Mouse (Mus musculus) embryonic facial prominence, embryonic 13.5 days (tissue): ENCODE results near the gene Myof. TPM values are rescaled to one million over a fixed set of nuclear protein-coding genes. Genes with fewer than 3 reads are reported as not detected.

Source experiments
- ATAC-seq: fragments of 200-750 bp; cut with Nextera tagmentation; 2 replicates; pipeline ENCODE4 v1.8.0; 2017; ENCODE audit warnings: low read depth; ENCODE audit not compliant: insufficient number of reproducible peaks, insufficient read depth, low FRiP score, low TSS enrichment
- H3K27ac ChIP-seq: fragments of 300-500 bp; sonication (generic); 2 replicates; pipeline ENCODE4 v1.5.1; 2015; ENCODE audit warnings: moderate library complexity, mild to moderate bottlenecking, inconsistent platforms
- H3K27me3 ChIP-seq: fragments of 300-500 bp; sonication (generic); 2 replicates; pipeline ENCODE4 v1.6.1; 2015; ENCODE audit warnings: mild to moderate bottlenecking, inconsistent platforms
- H3K36me3 ChIP-seq: fragments of 300-500 bp; sonication (generic); 2 replicates; pipeline ENCODE4 v1.6.1; 2015; ENCODE audit warnings: mild to moderate bottlenecking, inconsistent platforms
- H3K4me1 ChIP-seq: fragments of 300-500 bp; sonication (generic); 2 replicates; pipeline ENCODE4 v1.6.1; 2015; ENCODE audit warnings: inconsistent platforms
- H3K4me2 ChIP-seq: fragments of 300-500 bp; sonication (generic); 2 replicates; pipeline ENCODE4 v1.6.1; 2015; ENCODE audit warnings: moderate library complexity, mild to moderate bottlenecking, inconsistent platforms
- H3K4me3 ChIP-seq: fragments of 300-500 bp; sonication (generic); 2 replicates; pipeline ENCODE4 v1.5.1; 2015; ENCODE audit warnings: mild to moderate bottlenecking, inconsistent platforms
- H3K9ac ChIP-seq: fragments of 300-500 bp; sonication (generic); 2 replicates; pipeline ENCODE4 v1.6.1; 2015; ENCODE audit warnings: mild to moderate bottlenecking, inconsistent platforms
- H3K9me3 ChIP-seq: fragments of 300-500 bp; sonication (generic); 2 replicates; pipeline ENCODE4 v1.6.1; 2016; ENCODE audit warnings: inconsistent platforms
- WGBS: fragments of 180-500 bp; shearing (Covaris S2); methylation state at CpG from one replicate; pipeline ENCODE4 v1.1.7; 2015; ENCODE audit warnings: mixed read lengths; 5-methylcytosine and 5-hydroxymethylcytosine counted together
- polyA plus RNA-seq: library from polyadenylated mRNA; unstranded; fragments of >200 nt; fragmentation: Nextera tagmentation; extraction: Ambion mirVana; gene quantifications from 2 replicates; pipeline ENCODE4 v1.2.1, GENCODE M21; 2015

The Myof gene
- polyA plus RNA-seq, 1 experiment from 2014 or later = 12.2 TPM

- Histone ChIP-seq H3K27ac (no peak overlapping the region), H3K4me1 (peaks cover 14% of the 10 kb centered on the region)
Observed at GRCm38 (mm10) chr19:38025254-38026041, 17.9 kb downstream of the Myof start.

GRCm38 (mm10) chr19:38023603-38024002, 19.8 kb downstream of the Myof start:
- ATAC-seq = no peak
- no peak overlapping the region for H3K4me2 ChIP-seq
- no peaks in the 10 kb centered on the region for H3K27me3 ChIP-seq
- no peak overlapping the region for H3K9ac ChIP-seq
- H3K4me3 ChIP-seq = no peak overlapping the region
- H3K9me3 ChIP-seq = no peaks in the 10 kb centered on the region
- no peaks in the 10 kb centered on the region for H3K36me3 ChIP-seq
- 81% methylated on average over 4 of the region's 4 CpGs for WGBS
- peaks cover 10% of the 10 kb centered on the region for H3K4me1 ChIP-seq
- H3K27ac ChIP-seq = no peak overlapping the region

More at GRCm38 (mm10) chr19:38025254-38026041, 17.9 kb downstream of the Myof start:
- Histone ChIP-seq H3K36me3 (no peaks in the 10 kb centered on the region), H3K4me3 (no peak overlapping the region), H3K27me3 (no peaks in the 10 kb centered on the region), H3K4me2 (no peak overlapping the region), H3K9ac (no peak overlapping the region), H3K9me3 (no peaks in the 10 kb centered on the region)
- ATAC-seq = no peak
- WGBS = 52% methylated on average over 9 of the region's 9 CpGs

- Histone ChIP-seq H3K9me3 (no peaks in the 10 kb centered on the region), H3K27ac (no peak overlapping the region), H3K4me1 (peaks cover 10% of the 10 kb centered on the region), H3K9ac (no peak overlapping the region), H3K4me3 (no peak overlapping the region), H3K36me3 (no peaks in the 10 kb centered on the region), H3K4me2 (no peak overlapping the region), H3K27me3 (no peaks in the 10 kb centered on the region)
- no peak for ATAC-seq
- WGBS = 67% methylated on average over 4 of the region's 4 CpGs
Observed at GRCm38 (mm10) chr19:38022710-38023109, 20.7 kb downstream of the Myof start.

GRCm38 (mm10) chr19:38015873-38016254, 27.5 kb downstream of the Myof start:
- H3K4me1 ChIP-seq = peaks cover 9% of the 10 kb centered on the region
- H3K4me2 ChIP-seq = no peak overlapping the region
- H3K9ac ChIP-seq = no peak overlapping the region
- H3K27me3 ChIP-seq = no peaks in the 10 kb centered on the region
- no peak overlapping the region for H3K4me3 ChIP-seq
- 56% methylated on average over 1 of the region's 1 CpGs for WGBS
- no peaks in the 10 kb centered on the region for H3K9me3 ChIP-seq
- ATAC-seq = no peak
- no peaks in the 10 kb centered on the region for H3K36me3 ChIP-seq
- peak overlapping the region; percentile 68 for H3K27ac ChIP-seq

- H3K9me3 ChIP-seq = no peaks in the 10 kb centered on the region
- H3K27ac ChIP-seq = peak overlapping the region; percentile 68
- peak; percentile 85; the same call in 1 of the 2 replicates for ATAC-seq
Observed at GRCm38 (mm10) chr19:38015180-38015872, 28.1 kb downstream of the Myof start.

GRCm38 (mm10) chr19:38014443-38014842, 28.9 kb downstream of the Myof start:
- peaks cover 9% of the 10 kb centered on the region for H3K4me1 ChIP-seq
- no peak overlapping the region for H3K9ac ChIP-seq
- H3K4me3 ChIP-seq = no peak overlapping the region
- H3K4me2 ChIP-seq = no peak overlapping the region
- no peaks in the 10 kb centered on the region for H3K9me3 ChIP-seq
- H3K36me3 ChIP-seq = no peaks in the 10 kb centered on the region
- WGBS = 93% methylated on average over 5 of the region's 5 CpGs
- H3K27me3 ChIP-seq = no peaks in the 10 kb centered on the region
- H3K27ac ChIP-seq = no peak overlapping the region
- ATAC-seq = no peak

More at GRCm38 (mm10) chr19:38015180-38015872, 28.1 kb downstream of the Myof start:
- 9% methylated on average over 1 of the region's 1 CpGs for WGBS
- Histone ChIP-seq H3K36me3 (no peaks in the 10 kb centered on the region), H3K4me2 (no peak overlapping the region), H3K4me1 (peaks cover 9% of the 10 kb centered on the region), H3K4me3 (no peak overlapping the region), H3K27me3 (no peaks in the 10 kb centered on the region), H3K9ac (0 out of 2 replicates have a peak overlapping the region, but pooled peaks have one; percentile 16)

- Histone ChIP-seq H3K4me2 (no peak overlapping the region), H3K36me3 (no peaks in the 10 kb centered on the region), H3K27me3 (no peaks in the 10 kb centered on the region), H3K4me3 (no peak overlapping the region), H3K9ac (no peak overlapping the region), H3K9me3 (no peaks in the 10 kb centered on the region), H3K27ac (no peak overlapping the region), H3K4me1 (peaks cover 9% of the 10 kb centered on the region)
- ATAC-seq = no peak
- 49% methylated on average over 1 of the region's 1 CpGs for WGBS
Observed at GRCm38 (mm10) chr19:38011379-38011778, 32.0 kb downstream of the Myof start.

GRCm38 (mm10) chr19:38004809-38005380, 38.5 kb downstream of the Myof start:
- Histone ChIP-seq H3K4me1 (peaks cover 20% of the 10 kb centered on the region), H3K36me3 (no peaks in the 10 kb centered on the region), H3K4me3 (no peak overlapping the region), H3K4me2 (no peak overlapping the region), H3K27me3 (no peaks in the 10 kb centered on the region), H3K9ac (no peak overlapping the region), H3K27ac (no peak overlapping the region; the same call in 1 of the 2 replicates), H3K9me3 (no peaks in the 10 kb centered on the region)
- ATAC-seq = no peak
- 81% methylated on average over 8 of the region's 8 CpGs for WGBS

GRCm38 (mm10) chr19:38003671-38004521, 39.5 kb downstream of the Myof start:
- no peak overlapping the region for H3K9ac ChIP-seq
- H3K9me3 ChIP-seq = no peaks in the 10 kb centered on the region
- H3K36me3 ChIP-seq = no peaks in the 10 kb centered on the region
- H3K27me3 ChIP-seq = no peaks in the 10 kb centered on the region
- no peak overlapping the region for H3K27ac ChIP-seq
- ATAC-seq = no peak
- 70% methylated on average over 24 of the region's 24 CpGs for WGBS
- no peak overlapping the region for H3K4me2 ChIP-seq
- peaks cover 20% of the 10 kb centered on the region for H3K4me1 ChIP-seq
- no peak overlapping the region for H3K4me3 ChIP-seq

GRCm38 (mm10) chr19:38002816-38003215, 40.6 kb downstream of the Myof start:
- Histone ChIP-seq H3K4me2 (no peak overlapping the region), H3K4me3 (no peak overlapping the region), H3K9ac (no peak overlapping the region), H3K36me3 (no peaks in the 10 kb centered on the region), H3K4me1 (peaks cover 20% of the 10 kb centered on the region), H3K27me3 (no peaks in the 10 kb centered on the region), H3K27ac (no peak overlapping the region), H3K9me3 (no peaks in the 10 kb centered on the region)
- 71% methylated on average over 4 of the region's 4 CpGs for WGBS
- no peak for ATAC-seq

GRCm38 (mm10) chr19:38000990-38001389, 42.4 kb downstream of the Myof start:
- Histone ChIP-seq H3K27ac (no peak overlapping the region), H3K27me3 (no peaks in the 10 kb centered on the region), H3K9me3 (no peaks in the 10 kb centered on the region), H3K36me3 (no peaks in the 10 kb centered on the region), H3K4me2 (no peak overlapping the region), H3K4me3 (no peak overlapping the region), H3K4me1 (peaks cover 20% of the 10 kb centered on the region), H3K9ac (no peak overlapping the region)
- WGBS = 87% methylated on average over 4 of the region's 4 CpGs
- ATAC-seq = no peak
